Mouse (Mus musculus) neutrophil, adult 5-6 weeks (primary cell): ENCODE results near the gene Slc39a12. TPM values are rescaled to one million over a fixed set of nuclear protein-coding genes. Genes with fewer than 3 reads are reported as not detected.

ENCODE experiments used
- total RNA-seq: library from RNA; stranded (forward); fragments of 200-1000 nt; gene quantifications from 2 replicates; pipeline ENCODE4 v1.2.3, GENCODE M21; 2017

Slc39a12 gene
- total RNA-seq, 1 experiment from 2014 or later: not detected

Other genes with a start within 250 kb of the Slc39a12 start
- gene Tmem236, start 213.8 kb upstream of the Slc39a12 start, total RNA-seq: 0.25 TPM in 1 of 2 replicates, not detected in the other
- gene Mrc1, start 158.9 kb upstream of the Slc39a12 start, total RNA-seq: 1.1 and 2.1 TPM in 2 replicates
- 0.61 and 0.70 TPM in 2 replicates for gene Cacnb2, start 214.8 kb downstream of the Slc39a12 start, total RNA-seq